ENCODE assay signal across 17 mouse cellular contexts in the genomic region with DNA sequence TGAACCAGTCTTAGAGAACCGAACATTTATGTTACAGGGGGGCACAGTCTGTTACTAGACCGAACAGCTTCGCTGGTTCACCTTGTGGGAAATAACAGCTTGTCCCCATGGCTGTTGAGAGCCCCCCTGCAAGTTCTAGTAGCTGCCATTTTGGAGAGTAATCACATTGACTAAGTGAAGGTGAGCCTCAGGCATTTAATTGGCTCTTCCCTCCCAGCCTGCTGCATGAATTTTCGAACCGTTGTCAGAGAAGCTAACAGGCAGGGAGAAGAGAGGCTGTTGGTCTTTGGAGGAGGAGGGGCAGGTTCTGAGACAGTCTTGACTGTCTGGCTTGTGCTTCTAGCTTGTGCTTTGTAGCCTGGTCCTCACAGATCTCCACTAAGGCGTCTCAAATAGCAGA. TPM values are rescaled to one million over a fixed set of nuclear protein-coding genes. Genes with fewer than 3 reads are reported as not detected.
"Had no signal": no experiment of that assay in that cellular context is flagged by ENCODE, and none has a peak within 500 bp of the region (broad histone marks: within the 10 kb centered on the region; RNA-seq: fewer than 3 reads in every experiment).

No protein-coding gene starts in this region.

- H3K9me3 ChIP-seq: kidney, embryonic 15.5 days; limb, embryonic 10.5 days; liver, embryonic 15.5 days; midbrain, embryonic 13.5 days had no signal

- H3K4me3 ChIP-seq: kidney, embryonic 15.5 days; left cerebral cortex, adult 2 months; limb, embryonic 10.5 days; liver, embryonic 15.5 days; midbrain, embryonic 13.5 days had no signal

- H3K27ac ChIP-seq: kidney, embryonic 15.5 days; left cerebral cortex, adult 2 months; limb, embryonic 10.5 days; liver, embryonic 15.5 days; midbrain, embryonic 13.5 days had no signal

- H3K27me3 ChIP-seq: kidney, embryonic 15.5 days; liver, embryonic 15.5 days; midbrain, embryonic 13.5 days had no signal

- DNase-seq: kidney, postnatal 4 days; lung, adult 2 months; lung, postnatal 36 days; right cerebral cortex, postnatal 14 days; thymus, postnatal 36 days had no signal

- H3K9ac ChIP-seq: kidney, embryonic 15.5 days; liver, embryonic 15.5 days; midbrain, embryonic 13.5 days had no signal

- H3K4me1 ChIP-seq: liver, embryonic 15.5 days; midbrain, embryonic 13.5 days had no signal

- ATAC-seq: lung, postnatal 0 days; midbrain, embryonic 13.5 days had no signal

- H3K4me2 ChIP-seq: kidney, embryonic 15.5 days; liver, embryonic 11.5 days; liver, embryonic 15.5 days; midbrain, embryonic 13.5 days had no signal

- H3K36me3 ChIP-seq: kidney, embryonic 15.5 days; limb, embryonic 10.5 days; liver, embryonic 15.5 days; midbrain, embryonic 13.5 days had no signal

RNA-seq across cellular contexts. Expression of a gene that starts 45.3 kb away (rescaled TPM):
- total RNA-seq: midbrain, postnatal 0 days had no signal
- polyA plus RNA-seq: midbrain, embryonic 13.5 days; midbrain, postnatal 0 days; neural tube, embryonic 14.5 days had no signal

RNA-seq across cellular contexts. Expression of a gene that starts 54.9 kb away (rescaled TPM):
- total RNA-seq: megakaryocyte progenitor cell, adult 5-6 weeks; midbrain, postnatal 0 days had no signal
- polyA plus RNA-seq: limb, embryonic 10.5 days; liver, embryonic 11.5 days; liver, embryonic 15.5 days; lung, postnatal 0 days; midbrain, embryonic 13.5 days; midbrain, postnatal 0 days; neural tube, embryonic 14.5 days; small intestine, adult 2 months; stomach, embryonic 16.5 days had no signal
